Mouse (Mus musculus): ENCODE results near the gene Dzip1l.

Gene Dzip1l

GRCm38 (mm10) chr9:99710297-99710696 is 81.0 kb downstream of the Dzip1l start:
- DNase-seq (ENCODE audit: low read depth in 2 of 2, low spot score in 2 of 2): no peak

- no peak for DNase-seq (ENCODE audit: low read depth in 2 of 2, low spot score in 2 of 2)
Observed at GRCm38 (mm10) chr9:99717134-99717533, 87.8 kb downstream of the Dzip1l start, which contains the start of gene Cldn18. TSS of gene Cldn18 (minus strand) at chr9:99717267.
